Mouse (Mus musculus): ENCODE data around the gene Mcm2.

Gene Mcm2

GRCm38 (mm10) chr6:88898534-88899048, at the start of gene Mcm2:
Gene Mcm2 (minus strand): TSS chr6:88898780.
- peak; percentile 99 for DNase-seq (ENCODE audit: low spot score in 2 of 2)

- DNase-seq (ENCODE audit: low spot score in 2 of 2): no peak
Observed at GRCm38 (mm10) chr6:88947771-88948170, 49.2 kb upstream of the Mcm2 start.

GRCm38 (mm10) chr6:88946442-88946841, 47.9 kb upstream of the Mcm2 start:
- no peak for DNase-seq (ENCODE audit: low spot score in 2 of 2)

GRCm38 (mm10) chr6:88943666-88944065, 45.1 kb upstream of the Mcm2 start:
- no peak for DNase-seq (ENCODE audit: low spot score in 2 of 2)

- DNase-seq (ENCODE audit: low spot score in 2 of 2): no peak
Observed at GRCm38 (mm10) chr6:88942595-88942994, 44.0 kb upstream of the Mcm2 start.

GRCm38 (mm10) chr6:88941628-88942027, 43.0 kb upstream of the Mcm2 start:
- DNase-seq (ENCODE audit: low spot score in 2 of 2): no peak

- DNase-seq (ENCODE audit: low spot score in 2 of 2): no peak
Observed at GRCm38 (mm10) chr6:88940090-88940916, 41.7 kb upstream of the Mcm2 start.

- DNase-seq (ENCODE audit: low spot score in 2 of 2): no peak
Observed at GRCm38 (mm10) chr6:88939281-88940089, 40.9 kb upstream of the Mcm2 start.

- DNase-seq (ENCODE audit: low spot score in 2 of 2): no peak
Observed at GRCm38 (mm10) chr6:88938664-88939055, 40.1 kb upstream of the Mcm2 start.

GRCm38 (mm10) chr6:88937971-88938663, 39.5 kb upstream of the Mcm2 start:
- no peak for DNase-seq (ENCODE audit: low spot score in 2 of 2)

- no peak for DNase-seq (ENCODE audit: low spot score in 2 of 2)
Observed at GRCm38 (mm10) chr6:88937214-88937549, 38.6 kb upstream of the Mcm2 start.

- DNase-seq (ENCODE audit: low spot score in 2 of 2): no peak
Observed at GRCm38 (mm10) chr6:88936342-88937213, 38.0 kb upstream of the Mcm2 start.

- no peak for DNase-seq (ENCODE audit: low spot score in 2 of 2)
Observed at GRCm38 (mm10) chr6:88935735-88936276, 37.2 kb upstream of the Mcm2 start.

GRCm38 (mm10) chr6:88934816-88935215, 36.2 kb upstream of the Mcm2 start:
- no peak for DNase-seq (ENCODE audit: low spot score in 2 of 2)

- DNase-seq (ENCODE audit: low spot score in 2 of 2): no peak
Observed at GRCm38 (mm10) chr6:88934132-88934531, 35.6 kb upstream of the Mcm2 start.

GRCm38 (mm10) chr6:88931449-88931848, 32.9 kb upstream of the Mcm2 start:
- no peak for DNase-seq (ENCODE audit: low spot score in 2 of 2)

- DNase-seq (ENCODE audit: low spot score in 2 of 2): no peak
Observed at GRCm38 (mm10) chr6:88930049-88930448, 31.5 kb upstream of the Mcm2 start.

GRCm38 (mm10) chr6:88929451-88929850, 30.9 kb upstream of the Mcm2 start:
- DNase-seq (ENCODE audit: low spot score in 2 of 2): no peak

GRCm38 (mm10) chr6:88928576-88928975, 30.0 kb upstream of the Mcm2 start:
- no peak for DNase-seq (ENCODE audit: low spot score in 2 of 2)

- DNase-seq (ENCODE audit: low spot score in 2 of 2): no peak
Observed at GRCm38 (mm10) chr6:88928026-88928425, 29.4 kb upstream of the Mcm2 start.

- DNase-seq (ENCODE audit: low spot score in 2 of 2): peak; percentile 68 to 88
Observed at GRCm38 (mm10) chr6:88927595-88927994, 29.0 kb upstream of the Mcm2 start.
